Mouse (Mus musculus): ENCODE measurements around the gene Shb. TPM values are rescaled to one million over a fixed set of nuclear protein-coding genes. Genes with fewer than 3 reads are reported as not detected.

Gene Shb
- total and polyA plus RNA-seq, 2 experiments from 2014 or later, result 8.6 to 32.6 TPM

DNA sequence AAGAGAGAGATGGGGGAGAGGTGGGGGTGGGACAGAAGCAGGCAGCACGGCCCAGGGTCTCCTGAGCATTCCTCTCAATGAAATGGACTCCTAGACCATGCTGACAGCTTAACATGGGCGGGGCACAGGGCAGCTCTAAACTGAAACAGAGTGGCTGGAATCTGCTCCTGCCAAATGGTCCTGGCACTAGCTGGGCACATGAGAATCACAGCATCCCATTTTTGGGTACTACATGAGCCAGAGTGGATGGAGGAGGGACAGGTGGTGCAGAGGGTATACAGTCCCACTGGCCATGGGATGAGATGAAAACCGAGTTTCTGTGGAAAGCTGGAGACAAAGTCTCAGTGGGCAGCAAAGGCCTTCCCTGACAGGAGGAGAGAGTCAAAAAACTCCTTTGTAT, 87.0 kb downstream of the Shb start:
- H3K36me3 ChIP-seq (ENCODE audit: insufficient read depth), result peaks cover 30% of the 10 kb centered on the region
- H3K9me3 ChIP-seq (ENCODE audit: low read length), result no peaks in the 10 kb centered on the region
- no peak overlapping the region for H3K4me2 ChIP-seq (ENCODE audit: low read depth)
- H3K9ac ChIP-seq, result no peak overlapping the region
- no peak overlapping the region for H3K27ac ChIP-seq (ENCODE audit: low read depth, low read length)
- no peak overlapping the region for H3K4me3 ChIP-seq (ENCODE audit: low read depth, low read length)
- no peak for TF ChIP-seq CTCF (IDR thresholded peaks at IDR 0.05; ENCODE audit: low read depth)
- no peak for ATAC-seq
- DNase-seq, result no peak
- WGBS, result 69% methylated on average over 3 of the region's 3 CpGs
- no peaks in the 10 kb centered on the region for H3K27me3 ChIP-seq (ENCODE audit: insufficient read depth, low read length)
- peaks cover 13% of the 10 kb centered on the region for H3K4me1 ChIP-seq (ENCODE audit: insufficient read depth)

DNA sequence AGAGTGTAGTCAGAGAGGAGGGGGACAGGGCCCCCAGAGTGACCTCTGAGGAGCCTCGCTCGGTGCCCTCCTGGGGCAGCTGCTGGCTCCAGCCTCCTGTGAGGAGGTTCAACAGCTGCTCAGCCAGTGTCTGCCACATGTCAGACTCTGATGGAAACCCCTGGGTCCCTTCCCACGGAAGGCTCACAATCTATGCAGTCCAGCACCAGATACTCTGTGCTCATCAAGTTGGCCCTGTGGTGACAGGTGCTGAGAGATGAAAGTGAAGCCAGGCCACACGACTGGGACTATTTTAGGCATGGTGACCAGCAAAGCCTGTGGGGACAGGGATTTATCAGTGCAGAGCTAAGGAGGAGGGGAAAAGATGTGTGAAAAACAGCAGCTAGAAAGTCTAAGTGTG, 87.5 kb downstream of the Shb start:
- 81% methylated on average over 4 of the region's 4 CpGs for WGBS

DNA sequence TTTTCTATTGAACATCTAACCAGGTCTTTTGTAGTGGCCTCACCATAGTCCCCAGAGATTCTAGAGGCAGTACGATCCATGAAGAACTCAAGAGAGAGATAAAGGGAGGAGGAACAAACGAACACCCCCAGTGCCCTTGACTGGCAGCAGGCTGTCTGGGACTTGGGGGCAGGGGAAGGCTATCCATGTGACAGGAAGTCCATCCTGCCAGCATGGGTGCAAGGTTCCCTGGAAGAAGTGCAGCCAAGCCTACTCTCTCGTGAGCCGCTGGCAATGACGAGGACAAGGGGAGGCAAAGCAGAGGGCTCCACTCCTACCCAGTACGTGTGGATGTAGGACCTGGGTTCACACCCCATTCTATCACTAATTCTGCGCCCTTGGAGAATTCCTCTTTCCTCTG, 88.6 kb downstream of the Shb start:
- H3K27me3 ChIP-seq (ENCODE audit: insufficient read depth, low read length), result no peaks in the 10 kb centered on the region

More for the DNA sequence above, 87.5 kb downstream of the Shb start:
- H3K27ac ChIP-seq (ENCODE audit: low read depth, low read length), result no peak overlapping the region
- DNase-seq (no peak), ATAC-seq (no peak)
- no peak overlapping the region for H3K4me3 ChIP-seq (ENCODE audit: low read depth, low read length)
- H3K9me3 ChIP-seq (ENCODE audit: low read length), result no peaks in the 10 kb centered on the region
- no peak overlapping the region for H3K9ac ChIP-seq
- no peak for TF ChIP-seq CTCF (IDR thresholded peaks at IDR 0.05; ENCODE audit: low read depth)
- peaks cover 13% of the 10 kb centered on the region for H3K4me1 ChIP-seq (ENCODE audit: insufficient read depth)
- no peak overlapping the region for H3K4me2 ChIP-seq (ENCODE audit: low read depth)
- H3K36me3 ChIP-seq (ENCODE audit: insufficient read depth), result peaks cover 33% of the 10 kb centered on the region
- H3K27me3 ChIP-seq (ENCODE audit: insufficient read depth, low read length), result no peaks in the 10 kb centered on the region

DNA sequence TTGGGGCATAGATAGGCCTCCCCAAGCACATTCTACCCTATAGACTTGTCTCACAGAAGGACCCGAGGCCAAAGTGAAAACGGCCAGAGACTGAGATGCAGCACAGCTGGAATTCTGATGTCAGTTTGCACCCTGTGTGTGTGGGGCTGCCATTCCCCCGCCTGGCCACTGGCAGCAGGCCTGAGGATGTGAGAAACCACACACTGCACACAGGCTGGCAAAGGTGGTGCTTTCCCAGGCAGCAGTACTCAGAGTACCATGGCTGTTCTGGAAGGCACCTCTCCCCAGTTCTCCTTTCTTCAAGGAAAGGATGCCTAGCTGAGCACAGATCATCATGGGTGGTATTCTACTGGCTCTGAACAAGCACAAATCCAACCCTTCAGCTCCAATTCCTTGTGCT, 90.0 kb downstream of the Shb start:
- DNase-seq (no peak), ATAC-seq (peak; percentile 63; the same call in 1 of the 2 replicates)
- no peak overlapping the region for H3K4me3 ChIP-seq (ENCODE audit: low read depth, low read length)
- WGBS, result 74% methylated on average over 3 of the region's 3 CpGs
- peaks cover 41% of the 10 kb centered on the region for H3K36me3 ChIP-seq (ENCODE audit: insufficient read depth)
- H3K9me3 ChIP-seq (ENCODE audit: low read length), result no peaks in the 10 kb centered on the region
- no peak overlapping the region for H3K4me2 ChIP-seq (ENCODE audit: low read depth)
- no peaks in the 10 kb centered on the region for H3K4me1 ChIP-seq (ENCODE audit: insufficient read depth)
- peak; percentile 33; the same call in 1 of the 2 replicates for TF ChIP-seq CTCF (IDR thresholded peaks at IDR 0.05; ENCODE audit: low read depth)
- H3K27ac ChIP-seq (ENCODE audit: low read depth, low read length), result no peak overlapping the region
- H3K9ac ChIP-seq, result no peak overlapping the region
- no peaks in the 10 kb centered on the region for H3K27me3 ChIP-seq (ENCODE audit: insufficient read depth, low read length)

More for the DNA sequence above, 88.6 kb downstream of the Shb start:
- H3K36me3 ChIP-seq (ENCODE audit: insufficient read depth), result peaks cover 38% of the 10 kb centered on the region
- H3K4me1 ChIP-seq (ENCODE audit: insufficient read depth), result peaks cover 3% of the 10 kb centered on the region; the same call in 1 of the 2 replicates
- H3K27ac ChIP-seq (ENCODE audit: low read depth, low read length), result no peak overlapping the region
- WGBS, result 88% methylated on average over 7 of the region's 7 CpGs
- H3K4me3 ChIP-seq (ENCODE audit: low read depth, low read length), result no peak overlapping the region
- DNase-seq (no peak), ATAC-seq (no peak)
- no peak for TF ChIP-seq CTCF (IDR thresholded peaks at IDR 0.05; ENCODE audit: low read depth)
- H3K9ac ChIP-seq, result no peak overlapping the region
- no peaks in the 10 kb centered on the region for H3K9me3 ChIP-seq (ENCODE audit: low read length)
- no peak overlapping the region for H3K4me2 ChIP-seq (ENCODE audit: low read depth)

DNA sequence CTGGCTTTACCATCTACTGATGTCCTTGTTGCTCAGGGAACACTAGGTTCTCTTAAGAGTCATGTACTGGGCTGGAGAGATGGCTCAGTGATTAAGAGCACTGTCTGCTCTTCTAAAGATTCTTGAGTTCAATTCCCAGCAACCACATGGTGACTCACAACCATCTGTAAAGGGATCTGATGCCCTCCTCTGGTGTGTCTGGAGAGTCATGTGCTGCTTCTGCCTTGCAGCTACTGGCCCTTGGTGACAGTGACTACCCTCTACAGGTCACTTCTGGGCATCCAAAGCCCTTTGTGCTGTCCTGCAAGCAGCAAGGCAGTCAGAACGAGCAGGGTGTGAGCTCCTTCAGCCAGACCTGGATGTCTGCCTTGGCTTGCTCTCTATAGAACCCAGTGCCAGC, 90.5 kb downstream of the Shb start:
- no peak for ATAC-seq
- Histone ChIP-seq H3K27me3 (ENCODE audit: insufficient read depth, low read length) (no peaks in the 10 kb centered on the region), H3K9ac (no peak overlapping the region), H3K9me3 (ENCODE audit: low read length) (no peaks in the 10 kb centered on the region), H3K27ac (ENCODE audit: low read depth, low read length) (no peak overlapping the region), H3K4me3 (ENCODE audit: low read depth, low read length) (no peak overlapping the region), H3K4me2 (ENCODE audit: low read depth) (no peak overlapping the region), H3K36me3 (ENCODE audit: insufficient read depth) (peaks cover 41% of the 10 kb centered on the region), H3K4me1 (ENCODE audit: insufficient read depth) (no peaks in the 10 kb centered on the region)
- no peak for TF ChIP-seq CTCF (IDR thresholded peaks at IDR 0.05; ENCODE audit: low read depth)
- 41% methylated on average over 1 of the region's 1 CpGs for WGBS
- no peak for DNase-seq

DNA sequence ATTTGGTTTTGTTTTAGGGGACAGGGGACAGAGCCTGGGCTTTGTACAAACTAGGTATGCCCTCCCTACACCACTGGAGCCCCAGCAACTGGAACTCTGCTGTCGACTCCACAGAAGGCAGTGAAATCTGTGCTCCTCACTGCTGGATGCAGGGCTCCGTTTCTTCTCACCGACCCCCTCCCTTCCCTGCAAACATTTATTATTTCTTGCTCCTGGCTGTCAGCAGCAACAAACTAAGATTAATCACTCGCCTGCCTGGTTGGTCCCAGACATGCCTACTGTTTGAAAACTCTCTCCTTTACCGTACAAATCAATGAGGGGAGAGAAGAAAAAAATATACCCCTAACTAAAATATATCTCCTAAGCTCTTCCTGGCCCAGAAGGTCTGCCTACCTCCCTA, 93.0 kb downstream of the Shb start:
- no peaks in the 10 kb centered on the region for H3K9me3 ChIP-seq (ENCODE audit: low read length)
- H3K4me3 ChIP-seq (ENCODE audit: low read depth, low read length), result no peak overlapping the region
- DNase-seq (no peak), ATAC-seq (no peak)
- no peak overlapping the region for H3K4me2 ChIP-seq (ENCODE audit: low read depth)
- H3K36me3 ChIP-seq (ENCODE audit: insufficient read depth), result peaks cover 19% of the 10 kb centered on the region
- H3K9ac ChIP-seq, result no peak overlapping the region
- TF ChIP-seq CTCF (IDR thresholded peaks at IDR 0.05; ENCODE audit: low read depth), result no peak
- H3K4me1 ChIP-seq (ENCODE audit: insufficient read depth), result peaks cover 4% of the 10 kb centered on the region; the same call in 1 of the 2 replicates
- no peaks in the 10 kb centered on the region for H3K27me3 ChIP-seq (ENCODE audit: insufficient read depth, low read length)
- WGBS, result 60% methylated on average over 5 of the region's 5 CpGs
- no peak overlapping the region for H3K27ac ChIP-seq (ENCODE audit: low read depth, low read length)

DNA sequence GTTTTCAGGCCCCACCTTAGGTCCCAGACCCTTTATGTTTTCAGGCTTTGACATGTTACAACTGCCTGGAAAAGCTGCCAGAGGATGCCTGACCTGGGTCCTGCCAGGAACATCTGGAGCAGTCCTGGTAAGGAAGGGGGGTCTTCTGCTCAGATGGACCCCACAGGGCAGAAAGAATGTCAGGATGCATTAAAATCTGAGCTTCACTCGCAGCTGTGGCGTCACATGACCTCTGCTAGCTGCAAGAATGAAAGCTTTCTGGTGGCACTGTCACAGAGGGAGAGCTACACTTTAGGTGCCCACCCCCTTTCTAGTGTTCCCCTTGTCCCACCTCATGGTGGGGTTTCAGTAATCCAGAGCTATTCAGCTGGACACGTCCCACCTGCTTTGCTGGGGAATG, 95.3 kb downstream of the Shb start:
- Histone ChIP-seq H3K4me2 (ENCODE audit: low read depth) (no peak overlapping the region), H3K36me3 (ENCODE audit: insufficient read depth) (peaks cover 11% of the 10 kb centered on the region; the same call in 1 of the 2 replicates), H3K27me3 (ENCODE audit: insufficient read depth, low read length) (no peaks in the 10 kb centered on the region), H3K9ac (no peak overlapping the region), H3K27ac (ENCODE audit: low read depth, low read length) (no peak overlapping the region), H3K4me1 (ENCODE audit: insufficient read depth) (peaks cover 4% of the 10 kb centered on the region; the same call in 1 of the 2 replicates), H3K9me3 (ENCODE audit: low read length) (no peaks in the 10 kb centered on the region), H3K4me3 (ENCODE audit: low read depth, low read length) (no peak overlapping the region)
- no peak for TF ChIP-seq CTCF (IDR thresholded peaks at IDR 0.05; ENCODE audit: low read depth)
- 47% methylated on average over 3 of the region's 3 CpGs for WGBS
- DNase-seq (no peak), ATAC-seq (peak; percentile 23; the same call in 1 of the 2 replicates)

Data from forebrain, postnatal 0 days (tissue).